Mouse (Mus musculus) heart, adult 2 months (tissue): ENCODE data around the gene Mob3b.

Experiments used
- CTCF ChIP-seq: fragments of 200-600 bp; IDR thresholded peaks from 2 replicates; pipeline ENCODE4 v1.8.1; 2022; ENCODE audit warnings: antibody characterized with exemption, mild to moderate bottlenecking, moderate library complexity
- POLR2A ChIP-seq: fragments of 200-500 bp; IDR thresholded peaks from 2 replicates; pipeline ENCODE4 v1.6.1; 2011; ENCODE audit warnings: mild to moderate bottlenecking, low read depth, low read length, control low read depth; ENCODE audit not compliant: insufficient read depth

- no peak for TF ChIP-seq POLR2A
- TF ChIP-seq CTCF, result no peak
Observed at GRCm38 (mm10) chr4:34964906-34965305, 192.4 kb downstream of the Mob3b start.
